Mouse (Mus musculus): ENCODE data around the gene Kif14.

Kif14 gene

GRCm38 (mm10) chr1:136466143-136466811 lies at the start of gene Kif14:
Gene Kif14 (plus strand): TSS chr1:136466343.
- DNase-seq (ENCODE audit: low read depth) = peak; percentile 90

GRCm38 (mm10) chr1:136418393-136418792 lies 47.8 kb upstream of the Kif14 start:
- no peak for DNase-seq (ENCODE audit: low read depth)

- no peak for DNase-seq (ENCODE audit: low read depth)
Observed at GRCm38 (mm10) chr1:136427166-136427969, 38.8 kb upstream of the Kif14 start.

GRCm38 (mm10) chr1:136428981-136429380 lies 37.2 kb upstream of the Kif14 start:
- no peak for DNase-seq (ENCODE audit: low read depth)

GRCm38 (mm10) chr1:136430126-136430818 lies 35.9 kb upstream of the Kif14 start:
- no peak for DNase-seq (ENCODE audit: low read depth)

GRCm38 (mm10) chr1:136440741-136441140 lies 25.4 kb upstream of the Kif14 start:
- no peak for DNase-seq (ENCODE audit: low read depth)

- no peak for DNase-seq (ENCODE audit: low read depth)
Observed at GRCm38 (mm10) chr1:136442809-136443208, 23.3 kb upstream of the Kif14 start.

GRCm38 (mm10) chr1:136444555-136445255 lies 21.4 kb upstream of the Kif14 start:
- DNase-seq (ENCODE audit: low read depth) = no peak

- no peak for DNase-seq (ENCODE audit: low read depth)
Observed at GRCm38 (mm10) chr1:136446933-136447332, 19.2 kb upstream of the Kif14 start.

- DNase-seq (ENCODE audit: low read depth) = no peak
Observed at GRCm38 (mm10) chr1:136447338-136447737, 18.8 kb upstream of the Kif14 start.

- DNase-seq (ENCODE audit: low read depth) = no peak
Observed at GRCm38 (mm10) chr1:136449541-136449940, 16.6 kb upstream of the Kif14 start.

- no peak for DNase-seq (ENCODE audit: low read depth)
Observed at GRCm38 (mm10) chr1:136450206-136450605, 15.9 kb upstream of the Kif14 start.

- DNase-seq (ENCODE audit: low read depth) = no peak
Observed at GRCm38 (mm10) chr1:136452421-136452820, 13.7 kb upstream of the Kif14 start.

GRCm38 (mm10) chr1:136455756-136456585 lies 10.2 kb upstream of the Kif14 start:
- DNase-seq (ENCODE audit: low read depth) = no peak

GRCm38 (mm10) chr1:136456741-136457140 lies 9.4 kb upstream of the Kif14 start:
- DNase-seq (ENCODE audit: low read depth) = no peak

GRCm38 (mm10) chr1:136457403-136457802 lies 8.7 kb upstream of the Kif14 start:
- no peak for DNase-seq (ENCODE audit: low read depth)

GRCm38 (mm10) chr1:136458691-136459245 lies 7.4 kb upstream of the Kif14 start:
- peak; percentile 57 for DNase-seq (ENCODE audit: low read depth)

- peak; percentile 68 for DNase-seq (ENCODE audit: low read depth)
Observed at GRCm38 (mm10) chr1:136462443-136462842, 3.7 kb upstream of the Kif14 start.

- DNase-seq (ENCODE audit: low read depth) = no peak
Observed at GRCm38 (mm10) chr1:136465168-136465567, 975 bp upstream of the Kif14 start.

GRCm38 (mm10) chr1:136469408-136469807 lies 3.3 kb downstream of the Kif14 start:
- DNase-seq (ENCODE audit: low read depth) = no peak

GRCm38 (mm10) chr1:136470471-136470870 lies 4.3 kb downstream of the Kif14 start:
- no peak for DNase-seq (ENCODE audit: low read depth)
